Mouse (Mus musculus) heart, adult 8-10 months (tissue): ENCODE results near the gene Ugt2b1. TPM values are rescaled to one million over a fixed set of nuclear protein-coding genes. Genes with fewer than 3 reads are reported as not detected.
"Not testable (repeated sequence)": the region's sequence is repeated elsewhere in the genome, so short reads cannot be mapped to it uniquely, and the experiment has no call there.

Source experiments
- DNase-seq: peaks from one replicate; pipeline ENCODE4 v3.0.0; 2022; ENCODE audit warnings: low spot score
- total RNA-seq, 4 experiments: library from RNA; stranded (reverse); gene quantifications; 2 replicates each; pipeline ENCODE4 v1.2.4; 2022

Gene Ugt2b1
- not detected for total RNA-seq

GRCm38 (mm10) chr5:86926426-86926825 is at the start of gene Ugt2b1:
Gene Ugt2b1, minus strand, starts transcription at chr5:86926530.
- no peak for DNase-seq

DNA sequence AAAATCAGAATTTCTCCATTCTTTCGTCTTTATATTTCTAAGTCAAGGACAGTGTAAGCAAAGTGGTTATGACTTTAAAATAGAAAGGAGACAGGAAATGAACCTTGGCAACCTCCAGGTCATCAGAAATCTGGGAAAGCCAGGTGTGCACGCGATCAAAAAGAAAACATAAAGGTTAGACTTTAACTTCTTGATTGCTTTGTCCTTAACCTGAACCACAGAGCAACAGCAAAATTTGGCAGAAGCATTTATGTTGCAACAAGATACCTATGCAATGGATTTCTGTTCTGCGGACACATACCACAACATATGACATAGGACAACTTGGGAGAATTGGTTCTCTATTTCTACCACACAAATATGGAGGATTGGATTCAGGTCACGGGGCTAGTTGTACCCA is 40.9 kb upstream of the Ugt2b1 start:
- DNase-seq: not testable (repeated sequence)

DNA sequence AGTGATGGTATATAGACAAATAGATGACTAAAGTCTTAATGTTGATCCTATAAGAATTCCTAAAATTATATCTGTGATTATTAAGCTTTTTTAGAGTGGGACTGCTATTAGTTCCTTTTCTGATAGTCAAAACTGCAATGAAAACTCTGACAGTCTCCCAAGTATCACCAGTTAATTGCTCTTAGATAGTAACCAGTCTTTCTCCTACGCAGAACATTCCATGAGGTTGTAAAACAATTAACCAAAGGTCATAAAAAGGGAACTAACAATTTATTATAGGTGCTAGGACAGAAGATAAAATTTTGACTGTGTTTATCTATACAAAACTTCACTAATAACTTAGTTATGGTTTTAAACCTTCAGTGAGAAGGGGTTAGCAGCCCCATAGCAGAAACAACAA is 36.5 kb upstream of the Ugt2b1 start:
- not testable (repeated sequence) for DNase-seq

DNA sequence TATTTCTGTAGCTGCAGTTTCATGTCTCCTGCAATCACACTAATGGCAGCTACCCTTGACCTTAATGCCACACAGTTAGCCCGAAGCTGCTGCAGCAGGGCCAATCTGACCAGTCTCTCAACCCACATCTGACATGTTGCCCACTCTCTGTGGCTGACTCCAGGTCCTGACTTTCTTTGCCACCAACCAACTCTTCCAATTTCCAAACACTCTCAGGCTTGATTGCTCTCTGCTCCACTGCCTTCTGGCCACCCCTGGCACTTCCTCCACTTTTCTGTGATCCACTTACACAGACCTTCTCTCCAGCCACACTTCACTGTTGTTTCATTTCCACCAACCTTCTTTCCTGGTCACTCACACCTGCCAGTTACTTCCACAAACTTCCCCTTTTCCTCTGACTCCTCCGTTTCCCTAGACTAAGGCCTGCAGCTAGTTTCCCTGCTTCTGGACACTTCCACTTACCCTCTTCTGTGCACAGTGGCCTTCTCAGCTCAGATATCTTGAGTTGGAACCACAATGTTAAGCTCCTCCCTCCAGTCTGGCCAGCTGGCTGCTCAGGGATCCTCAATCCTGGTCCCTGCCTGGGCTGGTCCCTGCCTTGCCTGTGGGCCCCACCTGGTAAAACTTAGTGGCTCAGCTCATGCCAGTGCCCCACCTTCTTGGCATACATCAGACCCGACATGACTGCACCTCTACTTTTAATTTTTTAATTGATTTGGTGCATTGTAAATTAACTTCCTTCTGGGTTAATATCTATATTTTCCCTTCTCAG is 35.4 kb upstream of the Ugt2b1 start:
- DNase-seq: no peak

DNA sequence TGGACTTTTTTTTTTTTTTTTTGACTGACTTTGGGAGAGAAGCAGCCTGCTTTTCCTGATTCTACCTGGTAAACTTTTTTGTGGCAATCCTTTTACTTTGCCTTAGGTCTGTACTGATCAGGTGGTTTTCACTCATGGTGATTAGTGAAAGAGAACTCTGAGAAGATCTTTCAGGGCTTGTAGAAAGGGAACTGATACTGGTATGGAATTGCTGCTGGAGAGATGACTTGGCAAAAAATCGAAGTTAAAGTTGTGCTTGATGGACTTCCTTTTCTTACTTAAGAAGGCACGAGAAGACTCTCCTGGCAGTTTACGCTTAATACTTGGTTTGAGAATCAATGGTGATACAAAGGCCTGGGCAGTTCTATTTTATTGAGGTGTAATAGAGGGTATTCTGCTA is 34.2 kb upstream of the Ugt2b1 start:
- no peak for DNase-seq

DNA sequence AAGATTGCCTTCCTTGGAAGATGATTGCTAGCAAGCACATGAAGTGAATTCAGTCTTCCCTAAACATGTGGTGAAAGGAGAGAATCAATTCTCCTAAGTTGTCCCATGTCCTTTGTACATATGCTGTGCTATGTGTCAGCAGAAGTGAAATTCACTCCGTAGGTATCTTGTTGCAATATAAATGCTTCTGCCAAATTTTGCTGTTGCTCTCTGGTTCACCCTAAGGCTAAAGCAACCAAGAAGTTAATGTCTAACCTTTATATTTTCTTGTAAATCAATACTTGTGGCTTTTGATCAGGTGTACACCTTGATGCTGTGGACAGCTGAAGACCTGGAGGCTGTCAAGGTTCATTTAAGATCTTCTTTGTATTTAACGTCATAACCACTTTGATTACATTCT is 15.8 kb upstream of the Ugt2b1 start:
- DNase-seq: no peak

GRCm38 (mm10) chr5:86920661-86921233 is 5.6 kb downstream of the Ugt2b1 start:
- DNase-seq: no peak

- no peak for DNase-seq
Measured at GRCm38 (mm10) chr5:86911357-86912099, 14.8 kb downstream of the Ugt2b1 start.

GRCm38 (mm10) chr5:86910770-86911169 is 15.6 kb downstream of the Ugt2b1 start:
- no peak for DNase-seq

GRCm38 (mm10) chr5:86906758-86907157 is 19.6 kb downstream of the Ugt2b1 start, which contains the start of gene Ugt2b34:
Gene Ugt2b34, minus strand, starts transcription at chr5:86906937.
- DNase-seq: no peak

GRCm38 (mm10) chr5:86889933-86890332 is 36.4 kb downstream of the Ugt2b1 start:
- DNase-seq: no peak

- no peak for DNase-seq
Measured at GRCm38 (mm10) chr5:86888420-86888819, 37.9 kb downstream of the Ugt2b1 start.

DNA sequence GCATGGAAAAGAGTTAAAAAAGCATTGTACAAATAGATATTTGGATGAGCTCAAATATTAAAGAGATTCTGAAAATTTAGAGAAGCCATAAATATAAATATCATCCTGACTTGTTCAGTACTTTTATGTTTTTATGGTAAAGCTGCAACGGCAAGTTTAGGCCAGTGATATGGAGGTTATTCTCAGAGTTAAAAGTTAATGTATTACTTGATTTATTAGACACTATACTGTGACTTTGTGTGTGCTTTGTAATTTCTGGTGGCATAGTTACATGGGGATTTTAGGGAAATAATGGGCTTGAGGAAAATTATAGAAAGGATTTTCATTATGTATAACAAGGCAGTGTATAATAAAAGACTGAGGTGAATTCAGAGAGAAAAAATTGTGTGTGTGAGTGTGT is 39.2 kb downstream of the Ugt2b1 start:
- DNase-seq: no peak

DNA sequence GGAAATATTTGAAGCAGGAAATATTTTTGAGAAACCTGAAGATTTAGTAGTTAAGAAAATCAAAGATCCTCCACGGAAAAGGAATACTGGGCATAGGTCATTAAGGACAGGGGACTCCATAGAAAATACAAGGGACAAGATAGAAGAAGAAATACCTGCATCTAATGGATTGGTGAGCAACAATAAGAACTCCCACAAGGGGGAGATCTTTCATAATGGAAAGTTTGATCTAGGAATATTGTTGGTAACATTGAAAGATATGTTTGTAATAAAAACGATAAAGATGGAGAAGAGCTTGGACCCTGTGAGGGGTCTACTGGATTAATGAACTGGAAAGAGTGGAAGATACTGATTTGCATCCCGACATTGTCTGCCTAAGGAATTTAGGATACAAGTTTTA is 39.7 kb downstream of the Ugt2b1 start:
- DNase-seq: no peak

DNA sequence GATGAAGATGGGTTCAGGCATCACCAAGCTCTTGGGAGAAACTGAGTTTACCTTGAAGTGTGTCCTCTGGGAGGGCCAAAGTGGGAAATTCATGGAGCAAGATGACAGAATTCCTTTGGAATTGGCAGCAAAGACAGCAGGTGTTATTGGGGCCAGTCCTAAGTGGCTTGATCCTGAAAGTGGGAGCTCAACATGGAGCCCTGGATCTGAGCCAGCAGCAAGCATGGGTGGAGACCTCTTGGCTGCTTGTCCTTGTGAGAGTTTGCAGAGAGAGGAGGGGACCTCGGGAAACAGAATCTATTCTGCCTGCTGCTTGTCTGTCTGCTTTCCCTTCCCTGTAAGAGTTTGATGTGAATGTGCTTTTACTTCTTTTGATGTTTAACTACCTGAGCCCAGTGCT is 54.5 kb downstream of the Ugt2b1 start:
- DNase-seq: no peak

Other genes with a start within 250 kb of the Ugt2b1 start
- gene Tmprss11e, start 180.7 kb downstream of the Ugt2b1 start, total RNA-seq: not detected
- gene Ythdc1, start 122.3 kb downstream of the Ugt2b1 start, total RNA-seq: 10 to 100 TPM; 28.2 to 34.9 (median 31.4) TPM
- not detected for gene Ugt2b34, start 19.6 kb downstream of the Ugt2b1 start, total RNA-seq
- not detected for gene Ugt2b35, start 74.3 kb upstream of the Ugt2b1 start, total RNA-seq
- not detected for gene Ugt2b36, start 166.0 kb upstream of the Ugt2b1 start, total RNA-seq
- not detected for gene Ugt2b5, start 213.8 kb upstream of the Ugt2b1 start, total RNA-seq